Mouse (Mus musculus) adrenal gland, adult 18-20 months (tissue): Measurements from ENCODE around the gene Nfkbie. TPM values are rescaled to one million over a fixed set of nuclear protein-coding genes. Genes with fewer than 3 reads are reported as not detected.

Experiments used
- total RNA-seq, 2 experiments: library from RNA; stranded (reverse); gene quantifications; 1 replicate in 1 of 2; 2 replicates in 1 of 2; pipeline ENCODE4 v1.2.3; 2021

Nfkbie gene
- total RNA-seq, 2 experiments from 2014 or later: 2.7 to 3.5 TPM

Other genes starting within 250 kb of the Nfkbie start
- 10 to 100 TPM; 39.9 to 40.9 TPM for gene Cdc5l, start 122.0 kb upstream of the Nfkbie start, total RNA-seq
- not detected for gene Spats1, start 80.3 kb upstream of the Nfkbie start, total RNA-seq
- gene Aars2, start 48.9 kb upstream of the Nfkbie start, total RNA-seq: 10 to 100 TPM; 15.8 to 17.3 TPM
- not detected for gene Tcte1, start 32.3 kb upstream of the Nfkbie start, total RNA-seq
- gene Tmem151b, start 6.0 kb upstream of the Nfkbie start, total RNA-seq: under 1 TPM in 1 of 2 experiments, not detected in 1; 0.06 TPM
- gene Slc35b2, start 8.2 kb downstream of the Nfkbie start, total RNA-seq: 10 to 100 TPM; 28.1 to 44.2 TPM
- 1,000 to 10,000 TPM; 2,801 to 2,860 TPM for gene Hsp90ab1, start 17.6 kb downstream of the Nfkbie start, total RNA-seq
- gene Slc29a1, start 43.9 kb downstream of the Nfkbie start, total RNA-seq: 100 to 1,000 TPM; 121 to 161 TPM
- not detected for gene Mymx, start 46.4 kb downstream of the Nfkbie start, total RNA-seq
- gene Capn11, start 103.6 kb downstream of the Nfkbie start, total RNA-seq: under 1 TPM; 0.19 to 0.40 TPM
- 100 to 1,000 TPM; 104 to 109 TPM for gene Mrpl14, start 130.6 kb downstream of the Nfkbie start, total RNA-seq
- gene Tmem63b, start 131.2 kb downstream of the Nfkbie start, total RNA-seq: 10 to 100 TPM; 41.0 to 41.4 TPM
- not detected for gene 1600014C23Rik, start 178.1 kb downstream of the Nfkbie start, total RNA-seq